Mouse (Mus musculus) testis, adult 2 months (tissue): ENCODE results near the gene Phkg1. TPM values are rescaled to one million over a fixed set of nuclear protein-coding genes. Genes with fewer than 3 reads are reported as not detected.

Experiments
- H3K27ac ChIP-seq: fragments of 200-500 bp; 2 replicates; pipeline ENCODE4 v1.5.1; 2012; ENCODE audit warnings: low read depth, low read length; ENCODE audit not compliant: control insufficient read depth, insufficient read depth
- H3K27me3 ChIP-seq: fragments of 200-500 bp; 2 replicates; pipeline ENCODE4 v1.6.1; 2012; ENCODE audit warnings: mild to moderate bottlenecking, low read length, moderate library complexity; ENCODE audit not compliant: control insufficient read depth, insufficient read depth
- H3K36me3 ChIP-seq: fragments of 200-500 bp; 2 replicates; pipeline ENCODE4 v1.6.1; 2012; ENCODE audit warnings: mild to moderate bottlenecking, low read length; ENCODE audit not compliant: control insufficient read depth, insufficient read depth
- H3K4me1 ChIP-seq: fragments of 200-500 bp; 2 replicates; pipeline ENCODE4 v1.6.1; 2012; ENCODE audit warnings: low read length; ENCODE audit not compliant: control insufficient read depth, insufficient read depth
- H3K4me3 ChIP-seq: fragments of 200-500 bp; 2 replicates; pipeline ENCODE4 v1.5.1; 2012; ENCODE audit warnings: low read depth, mild to moderate bottlenecking, low read length, moderate library complexity, mixed read lengths; ENCODE audit not compliant: control insufficient read depth
- CTCF ChIP-seq: fragments of 200-500 bp; IDR thresholded peaks from 2 replicates; pipeline ENCODE4 v1.5.1; 2012; ENCODE audit warnings: low read depth, mild to moderate bottlenecking, inconsistent platforms, low read length, moderate library complexity; ENCODE audit not compliant: control insufficient read depth, insufficient read depth, insufficient replicate concordance
- POLR2A ChIP-seq: fragments of 200-500 bp; IDR thresholded peaks from 2 replicates; pipeline ENCODE4 v1.6.1; 2012; ENCODE audit warnings: low read depth, mild to moderate bottlenecking, inconsistent platforms, low read length, moderate library complexity; ENCODE audit not compliant: control insufficient read depth
- polyA plus RNA-seq: library from polyadenylated mRNA; depleted of rRNA; stranded (reverse); fragments of >200 nt; gene quantifications from 2 replicates; pipeline ENCODE4 v1.2.3, GENCODE M21; 2012; rRNA removed

Gene Phkg1
- polyA plus RNA-seq, 1 experiment = 0.20 TPM

DNA sequence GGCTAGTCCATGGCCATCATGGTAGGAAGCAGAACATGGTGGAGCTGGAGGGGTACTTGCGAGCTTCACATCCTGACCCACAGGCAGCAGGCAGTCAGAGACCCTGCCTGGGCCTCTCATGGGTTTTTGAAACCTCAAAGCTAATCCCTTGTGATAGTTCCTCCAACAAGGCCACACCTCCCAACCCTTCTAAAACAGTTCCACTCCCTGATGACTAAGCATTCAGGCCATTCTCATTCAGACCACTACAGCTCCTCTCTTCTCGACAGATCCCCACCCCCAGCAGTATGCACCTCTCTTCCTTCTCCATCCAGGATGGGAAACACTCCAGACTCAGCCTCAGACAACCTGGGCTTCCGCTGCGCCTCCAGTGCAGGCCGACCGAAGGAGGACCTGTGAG lies 36.0 kb downstream of the Phkg1 start:
- TF ChIP-seq CTCF (no peak), POLR2A (no peak)
- Histone ChIP-seq H3K27me3 (no peaks in the 10 kb centered on the region), H3K36me3 (no peaks in the 10 kb centered on the region), H3K27ac (no peak overlapping the region), H3K4me3 (no peak overlapping the region), H3K4me1 (peaks cover 11% of the 10 kb centered on the region)

DNA sequence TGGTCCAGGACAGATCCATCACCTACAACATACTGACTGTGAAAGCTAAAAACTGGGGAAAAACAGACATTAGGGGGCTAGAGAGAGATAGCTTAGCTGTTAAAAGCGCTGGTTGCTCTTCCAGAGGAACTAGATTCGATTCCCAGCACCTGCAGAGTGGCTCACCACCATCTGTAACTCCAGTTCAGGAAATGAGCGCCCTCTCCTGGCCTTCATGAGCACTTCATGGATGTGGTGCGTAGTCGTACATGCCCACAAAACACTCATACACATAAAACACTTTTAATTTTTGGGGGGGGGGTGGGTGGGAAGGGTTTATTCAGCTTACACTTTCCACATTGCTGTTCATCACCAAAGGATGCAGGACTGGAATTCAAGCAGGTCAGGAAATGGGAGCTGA lies 41.9 kb downstream of the Phkg1 start:
- no peak for TF ChIP-seq POLR2A
- peak; percentile 39; the same call in 1 of the 2 replicates for TF ChIP-seq CTCF
- Histone ChIP-seq H3K27me3 (no peaks in the 10 kb centered on the region), H3K27ac (no peak overlapping the region), H3K4me1 (peaks cover 6% of the 10 kb centered on the region), H3K36me3 (no peaks in the 10 kb centered on the region), H3K4me3 (no peak overlapping the region)

DNA sequence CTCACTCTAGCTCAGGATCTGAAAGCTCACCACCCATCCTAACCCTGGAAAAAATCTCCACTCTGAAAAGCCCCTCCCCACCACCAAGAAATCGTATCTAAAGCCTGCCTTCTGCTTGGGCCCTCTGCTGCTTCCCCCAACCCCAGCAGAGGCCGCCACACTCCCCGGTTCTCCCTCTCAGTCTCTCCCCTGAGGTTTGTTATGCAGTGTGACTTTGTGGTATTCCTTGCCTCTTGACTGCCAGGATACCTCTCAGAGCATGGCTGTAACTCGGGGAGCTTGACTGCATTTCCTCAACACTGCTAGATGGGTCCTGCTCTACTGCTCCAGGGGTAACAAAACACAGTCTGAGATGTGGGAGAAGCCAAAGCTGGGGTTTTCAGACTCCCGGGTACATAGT lies 43.2 kb downstream of the Phkg1 start:
- TF ChIP-seq POLR2A (no peak), CTCF (no peak)
- H3K36me3 ChIP-seq = no peaks in the 10 kb centered on the region
- H3K4me1 ChIP-seq = peaks cover 6% of the 10 kb centered on the region
- H3K27ac ChIP-seq = no peak overlapping the region
- no peak overlapping the region for H3K4me3 ChIP-seq
- no peaks in the 10 kb centered on the region for H3K27me3 ChIP-seq

DNA sequence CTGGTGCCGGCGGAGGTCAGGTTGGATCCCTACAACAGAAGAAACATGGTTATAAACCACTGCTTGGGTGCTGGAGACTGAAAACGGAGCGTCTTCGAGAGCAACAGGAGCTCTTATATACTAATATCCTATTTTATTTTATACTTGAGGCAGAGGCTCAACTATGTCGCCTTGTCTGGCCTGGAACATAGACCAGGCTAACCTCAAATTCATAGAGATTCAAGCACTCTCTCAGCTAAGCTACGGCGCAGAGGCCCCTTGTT lies 50.9 kb downstream of the Phkg1 start:
- no peak overlapping the region for H3K4me3 ChIP-seq
- no peaks in the 10 kb centered on the region for H3K4me1 ChIP-seq
- H3K27ac ChIP-seq = no peak overlapping the region
- no peak for TF ChIP-seq POLR2A
- TF ChIP-seq CTCF = no peak
- H3K36me3 ChIP-seq = peaks cover 4% of the 10 kb centered on the region
- H3K27me3 ChIP-seq = no peaks in the 10 kb centered on the region

DNA sequence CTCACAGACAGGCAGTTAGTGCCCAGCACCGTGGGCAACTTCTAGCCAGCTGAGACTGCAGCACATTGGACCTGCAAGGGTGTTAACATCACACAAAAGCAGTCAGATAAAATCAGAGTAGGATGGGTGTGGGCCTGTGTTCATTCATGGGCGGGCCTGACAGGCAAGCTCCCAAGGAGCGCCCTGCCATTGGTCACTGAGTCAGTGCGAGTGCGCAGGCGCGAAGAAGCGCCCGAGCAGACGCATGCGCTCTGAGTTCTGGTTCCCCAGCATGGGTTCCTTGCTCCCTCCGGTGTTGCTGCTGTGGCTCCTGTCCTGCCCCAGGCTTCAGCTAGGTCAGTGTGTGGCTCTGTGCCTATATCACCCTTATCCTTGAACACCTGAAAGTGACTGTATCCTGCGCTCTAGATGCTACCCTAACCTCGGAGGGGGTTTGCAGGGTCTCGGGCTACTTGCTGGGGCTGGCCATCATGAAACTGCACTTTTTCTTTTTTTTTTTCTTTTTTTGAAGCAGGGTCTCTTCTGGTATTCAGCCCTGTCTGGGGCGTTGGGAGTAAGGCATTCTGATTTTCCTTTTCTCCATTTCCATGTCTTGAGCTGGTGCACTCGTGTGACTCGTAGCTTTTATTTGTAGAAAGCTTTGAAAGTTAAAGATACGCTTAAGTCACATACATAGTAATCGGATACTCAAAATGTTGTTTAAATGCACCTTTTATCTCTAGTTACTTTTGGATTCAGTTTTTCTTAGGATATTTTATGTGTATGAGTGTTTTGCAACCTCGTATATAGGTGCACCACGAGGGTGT lies 51.4 kb downstream of the Phkg1 start, which contains the start of gene Sumf2:
Gene Sumf2, plus strand, starts transcription at position 235 of the 806 bp plus-strand sequence.
- peak within 1 kb of the TSS; percentile 34; the same call in 1 of the 2 replicates for H3K27ac ChIP-seq
- TF ChIP-seq CTCF (no peak), POLR2A (peak; percentile 78)
- peak within 1 kb of the TSS; percentile 89 for H3K4me3 ChIP-seq
- no peaks in the 10 kb centered on the region for H3K27me3 ChIP-seq
- peaks cover 4% of the 10 kb centered on the region for H3K36me3 ChIP-seq
- no peaks in the 10 kb centered on the region for H3K4me1 ChIP-seq

DNA sequence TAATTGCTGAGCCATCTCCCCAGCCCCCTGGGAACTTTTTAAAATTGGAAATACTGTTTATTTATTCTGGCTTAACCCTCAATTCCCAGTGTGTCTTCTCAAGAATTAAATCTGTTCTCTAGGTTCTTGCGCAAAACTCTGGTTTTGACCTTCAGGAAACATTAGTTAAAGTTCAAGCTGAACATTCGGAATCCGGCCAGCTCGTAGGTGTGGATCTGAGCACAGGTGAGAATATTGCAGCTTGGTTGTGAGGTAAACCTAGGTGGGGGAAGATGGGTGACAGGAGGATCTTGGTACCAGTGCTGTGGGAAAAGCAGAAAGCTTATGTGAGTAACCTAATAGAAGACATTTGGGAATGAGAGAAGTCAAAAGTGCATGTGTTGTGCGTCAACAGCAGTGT lies 53.5 kb downstream of the Phkg1 start:
- H3K27me3 ChIP-seq = no peaks in the 10 kb centered on the region
- no peaks in the 10 kb centered on the region for H3K4me1 ChIP-seq
- H3K36me3 ChIP-seq = peaks cover 4% of the 10 kb centered on the region
- no peak overlapping the region for H3K4me3 ChIP-seq
- no peak overlapping the region for H3K27ac ChIP-seq
- TF ChIP-seq CTCF (no peak), POLR2A (no peak)

Other genes with a start within 250 kb of the Phkg1 start
- 0.94 and 1.3 TPM in 2 replicates for gene Zfp11, start 228.4 kb downstream of the Phkg1 start, polyA plus RNA-seq
- gene Sept14, start 190.0 kb downstream of the Phkg1 start, polyA plus RNA-seq = 5.7 and 10.6 TPM in 2 replicates
- 44.4 and 62.7 TPM in 2 replicates for gene Mrps17, start 183.1 kb downstream of the Phkg1 start, polyA plus RNA-seq
- gene Nipsnap2, start 173.5 kb downstream of the Phkg1 start, polyA plus RNA-seq = 14.8 and 15.6 TPM in 2 replicates
- 14.3 and 20.9 TPM in 2 replicates for gene Psph, start 111.1 kb downstream of the Phkg1 start, polyA plus RNA-seq
- 3.9 and 5.2 TPM in 2 replicates for gene Sumf2, start 51.6 kb downstream of the Phkg1 start, polyA plus RNA-seq
- 239 and 241 TPM in 2 replicates for gene Chchd2, start 11.1 kb downstream of the Phkg1 start, polyA plus RNA-seq
- gene Zbed5, start 2.8 kb downstream of the Phkg1 start, polyA plus RNA-seq = 4.6 and 5.4 TPM in 2 replicates
- gene Nupr1l, start 10.0 kb upstream of the Phkg1 start, polyA plus RNA-seq = 777 and 877 TPM in 2 replicates
- 12.2 and 19.9 TPM in 2 replicates for gene Vkorc1l1, start 43.4 kb upstream of the Phkg1 start, polyA plus RNA-seq
- 6.2 and 7.7 TPM in 2 replicates for gene Gusb, start 104.5 kb upstream of the Phkg1 start, polyA plus RNA-seq
- 16.5 and 17.1 TPM in 2 replicates for gene Asl, start 130.7 kb upstream of the Phkg1 start, polyA plus RNA-seq
- 56.0 and 56.5 TPM in 2 replicates for gene Crcp, start 130.7 kb upstream of the Phkg1 start, polyA plus RNA-seq
- gene Tpst1, start 174.8 kb upstream of the Phkg1 start, polyA plus RNA-seq = 58.7 and 59.6 TPM in 2 replicates
- 14.8 and 15.6 TPM in 2 replicates for gene Kctd7, start 246.3 kb upstream of the Phkg1 start, polyA plus RNA-seq